In genomic region chr12:31366428-31366827, GRCm38 (mm10) we compare ENCODE assay signal across 27 mouse cellular contexts. TPM values are rescaled to one million over a fixed set of nuclear protein-coding genes. Genes with fewer than 3 reads are reported as not detected.
DNase-seq lines count a peak whose midpoint lies in the region; ATAC-seq and TF ChIP-seq lines count a peak whose summit lies in the region.
"Had no signal": no experiment of that assay in that cellular context is flagged by ENCODE, and none has a peak within 500 bp of the region (broad histone marks: within the 10 kb centered on the region; RNA-seq: fewer than 3 reads in every experiment).

No protein-coding gene starts in this region.

- H3K36me3 ChIP-seq in heart, embryonic 11.5 days (ENCODE audit: control insufficient read depth, insufficient read depth, low read length): no peaks in the 10 kb centered on the region
- no peaks in the 10 kb centered on the region for H3K36me3 ChIP-seq in heart, embryonic 16.5 days (ENCODE audit: control insufficient read depth, insufficient read depth)
- H3K36me3 ChIP-seq in kidney, embryonic 16.5 days (ENCODE audit: insufficient read depth, low read length): no peaks in the 10 kb centered on the region
- H3K36me3 ChIP-seq in kidney, adult 2 months (ENCODE audit: control insufficient read depth, insufficient read depth, low read length): no peaks in the 10 kb centered on the region
- H3K36me3 ChIP-seq: midbrain, embryonic 13.5 days; neural tube, embryonic 13.5 days had no signal

- H3K4me2 ChIP-seq in heart, embryonic 11.5 days: no peak overlapping the region
- no peak overlapping the region for H3K4me2 ChIP-seq in heart, embryonic 16.5 days (ENCODE audit: low read depth, low read length)
- H3K4me2 ChIP-seq in kidney, embryonic 16.5 days (replicated peaks; ENCODE audit: low read depth, low read length): no peak overlapping the region
- H3K4me2 ChIP-seq: midbrain, embryonic 13.5 days; neural tube, embryonic 13.5 days had no signal

- WGBS in heart, embryonic 11.5 days (ENCODE audit: insufficient replicate concordance): 34% methylated on average over 3 of the region's 3 CpGs
- 30% methylated on average over 3 of the region's 3 CpGs for WGBS in heart, embryonic 16.5 days
- 36% methylated on average over 3 of the region's 3 CpGs for WGBS in kidney, embryonic 16.5 days
- WGBS in kidney, adult 2 months: 66% methylated on average over 3 of the region's 3 CpGs

- ATAC-seq in heart, embryonic 11.5 days (replicated peaks; ENCODE audit: insufficient number of reproducible peaks, low FRiP score, low TSS enrichment): peak; percentile 46; the same call in 1 of the 2 replicates
- peak; percentile 66 for ATAC-seq in heart, embryonic 16.5 days (replicated peaks; ENCODE audit: extremely low read depth, insufficient read depth, low FRiP score)
- peak; percentile 76 for ATAC-seq in kidney, embryonic 16.5 days (ENCODE audit: low FRiP score, low TSS enrichment)
- ATAC-seq: intestine, embryonic 16.5 days; midbrain, embryonic 13.5 days had no signal

- H3K27me3 ChIP-seq in heart, embryonic 11.5 days (ENCODE audit: control insufficient read depth, insufficient read depth, low read length): no peaks in the 10 kb centered on the region
- no peaks in the 10 kb centered on the region for H3K27me3 ChIP-seq in heart, embryonic 16.5 days (ENCODE audit: control insufficient read depth, insufficient read depth, low read length)
- no peaks in the 10 kb centered on the region for H3K27me3 ChIP-seq in kidney, embryonic 16.5 days (ENCODE audit: insufficient read depth, low read length)
- no peaks in the 10 kb centered on the region for H3K27me3 ChIP-seq in kidney, adult 2 months (replicated peaks; ENCODE audit: control insufficient read depth, insufficient read depth, low read length)
- H3K27me3 ChIP-seq: midbrain, embryonic 13.5 days; neural tube, embryonic 13.5 days had no signal

- H3K27ac ChIP-seq in heart, embryonic 11.5 days (ENCODE audit: low read depth, low read length): peak overlapping the region; percentile 59
- H3K27ac ChIP-seq in heart, embryonic 16.5 days (ENCODE audit: low read length): peak overlapping the region; percentile 71
- no peak overlapping the region for H3K27ac ChIP-seq in kidney, embryonic 16.5 days (ENCODE audit: low read length)
- no peak overlapping the region for H3K27ac ChIP-seq in kidney, adult 2 months (ENCODE audit: insufficient read depth, low read depth, low read length)
- H3K27ac ChIP-seq: liver, embryonic 14.5 days; macrophage; midbrain, embryonic 13.5 days; neural tube, embryonic 13.5 days had no signal

- H3K4me3 ChIP-seq in heart, embryonic 11.5 days (ENCODE audit: low read depth, low read length): no peak overlapping the region
- no peak overlapping the region for H3K4me3 ChIP-seq in heart, embryonic 16.5 days (ENCODE audit: low read length)
- no peak overlapping the region for H3K4me3 ChIP-seq in kidney, embryonic 16.5 days (ENCODE audit: low read length)
- no peak overlapping the region for H3K4me3 ChIP-seq in kidney, adult 2 months (ENCODE audit: insufficient read depth, low read depth, low read length)
- H3K4me3 ChIP-seq: erythroblast, embryonic 14.5 days; midbrain, embryonic 13.5 days; neural tube, embryonic 13.5 days had no signal

- intact Hi-C loops in heart, postnatal 25 days (cut with DNase I): no loop called here

- TF ChIP-seq POLR2A in kidney, adult 2 months (IDR thresholded peaks at IDR 0.05; ENCODE audit: low read depth, low read length): no peak

- no peak overlapping the region for H3K9ac ChIP-seq in heart, embryonic 11.5 days (ENCODE audit: low read depth, low read length)
- H3K9ac ChIP-seq in heart, embryonic 16.5 days (ENCODE audit: low read length): no peak overlapping the region
- no peak overlapping the region for H3K9ac ChIP-seq in kidney, embryonic 16.5 days (replicated peaks; ENCODE audit: low read length)
- H3K9ac ChIP-seq: liver, embryonic 14.5 days; midbrain, embryonic 13.5 days; neural tube, embryonic 13.5 days had no signal

- DNase-seq in heart, postnatal 25 days (ENCODE audit: low spot score): no peak
- DNase-seq in heart, adult 8-10 months (ENCODE audit: low spot score): no peak
- DNase-seq in kidney, adult 2 months: no peak
- DNase-seq in T-cell, adult 2 months (ENCODE audit: low spot score): no peak
- DNase-seq: adrenal gland, postnatal 25 days; cerebellum, adult 2 months; cerebellum, postnatal 14 days; gastrocnemius, postnatal 10 days; kidney, postnatal 14 days; liver; lung, adult 2 months; lung, postnatal 10 days; right cerebral cortex, postnatal 4 days; thymus, adult 2 months; thymus, postnatal 36 days had no signal

- H3K4me1 ChIP-seq in heart, embryonic 11.5 days (ENCODE audit: control insufficient read depth, insufficient read depth, low read length): peaks cover 10% of the 10 kb centered on the region; the same call in 1 of the 2 replicates
- H3K4me1 ChIP-seq in heart, embryonic 16.5 days (ENCODE audit: control insufficient read depth, insufficient read depth, low read length): peaks cover 19% of the 10 kb centered on the region
- no peaks in the 10 kb centered on the region for H3K4me1 ChIP-seq in kidney, embryonic 16.5 days (ENCODE audit: insufficient read depth, low read length)
- no peaks in the 10 kb centered on the region for H3K4me1 ChIP-seq in kidney, adult 2 months (ENCODE audit: control insufficient read depth, insufficient read depth, low read length)
- H3K4me1 ChIP-seq: midbrain, embryonic 13.5 days; neural tube, embryonic 13.5 days had no signal

- no peak for TF ChIP-seq CTCF in kidney, adult 2 months (conservative IDR thresholded peaks at IDR 0.05; ENCODE audit: insufficient read depth, insufficient read length, low read depth, low read length)

- H3K9me3 ChIP-seq in heart, embryonic 11.5 days (replicated peaks; ENCODE audit: control insufficient read depth, low read length): no peaks in the 10 kb centered on the region
- H3K9me3 ChIP-seq in heart, embryonic 16.5 days (replicated peaks; ENCODE audit: control insufficient read depth, low read length): no peaks in the 10 kb centered on the region
- no peaks in the 10 kb centered on the region for H3K9me3 ChIP-seq in kidney, embryonic 16.5 days (ENCODE audit: low read length)
- H3K9me3 ChIP-seq: midbrain, embryonic 13.5 days; neural tube, embryonic 13.5 days had no signal

RNA-seq across cellular contexts. Expression of gene Dld, which starts 15.2 kb away (rescaled TPM):
- polyA plus RNA-seq in heart, embryonic 11.5 days (2014; fragmentation: Nextera tagmentation; extraction: Ambion mirVana): 207 and 218 TPM in 2 replicates
- 100 to 1,000 TPM; 420 to 439 TPM for total RNA-seq in heart, postnatal 25 days (2021)
- polyA plus RNA-seq in heart, embryonic 16.5 days (2015; fragmentation: Nextera tagmentation; extraction: Ambion mirVana): 246 and 263 TPM in 2 replicates
- total RNA-seq in heart, adult 8-10 months (2022): 100 to 1,000 TPM; 368 to 419 (median 398) TPM
- 147 and 154 TPM in 2 replicates for polyA plus RNA-seq in kidney, embryonic 16.5 days (2015; fragmentation: Nextera tagmentation; extraction: Ambion mirVana)
- polyA plus RNA-seq in kidney, adult 2 months (2012; rRNA removed): 50.6 and 72.5 TPM in 2 replicates

RNA-seq across cellular contexts. Expression of gene Slc26a3, which starts 24.2 kb away (rescaled TPM):
- 0.07 TPM in 1 of 2 replicates, not detected in the other for polyA plus RNA-seq in heart, embryonic 11.5 days (2014; fragmentation: Nextera tagmentation; extraction: Ambion mirVana)
- 1 to 10 TPM; 2.1 to 2.3 TPM for total RNA-seq in heart, postnatal 25 days (2021)
- polyA plus RNA-seq in heart, embryonic 16.5 days (2015; fragmentation: Nextera tagmentation; extraction: Ambion mirVana): 0.21 and 0.33 TPM in 2 replicates
- 1 to 10 TPM; 1.1 to 2.4 (median 1.4) TPM for total RNA-seq in heart, adult 8-10 months (2022)
- polyA plus RNA-seq in kidney, embryonic 16.5 days (2015; fragmentation: Nextera tagmentation; extraction: Ambion mirVana): 0.07 and 0.08 TPM in 2 replicates
- 0.05 and 0.15 TPM in 2 replicates for polyA plus RNA-seq in kidney, adult 2 months (2012; rRNA removed)
- total RNA-seq: gastrocnemius, postnatal 10 days; megakaryocyte-erythroid progenitor cell, adult 5-6 weeks; MEL had no signal
- polyA plus RNA-seq: erythroblast, embryonic 14.5 days; forebrain, embryonic 11.5 days; macrophage; midbrain, embryonic 13.5 days; neural tube, embryonic 13.5 days had no signal

Comparison
In these comparisons a context has a peak if more than half of its experiments do, and no peak if none do; other contexts are left out.
1. H3K27ac ChIP-seq: peak in heart, embryonic 11.5 days (single experiment) and heart, embryonic 16.5 days (single experiment); none in kidney, embryonic 16.5 days (single experiment) and kidney, adult 2 months (single experiment).
2. Peak in every context shown above with its lines, with median percentiles within 50 percentile points of each other: ATAC-seq.